Mouse (Mus musculus): ENCODE results near the gene Shroom3. TPM values are rescaled to one million over a fixed set of nuclear protein-coding genes. Genes with fewer than 3 reads are reported as not detected.

The Shroom3 gene
- polyA plus RNA-seq (2017; shearing (Covaris generic)), result 1 to 10 TPM in 1 of 2 experiments, under 1 TPM in 1; 0.10 to 3.3 TPM

DNA sequence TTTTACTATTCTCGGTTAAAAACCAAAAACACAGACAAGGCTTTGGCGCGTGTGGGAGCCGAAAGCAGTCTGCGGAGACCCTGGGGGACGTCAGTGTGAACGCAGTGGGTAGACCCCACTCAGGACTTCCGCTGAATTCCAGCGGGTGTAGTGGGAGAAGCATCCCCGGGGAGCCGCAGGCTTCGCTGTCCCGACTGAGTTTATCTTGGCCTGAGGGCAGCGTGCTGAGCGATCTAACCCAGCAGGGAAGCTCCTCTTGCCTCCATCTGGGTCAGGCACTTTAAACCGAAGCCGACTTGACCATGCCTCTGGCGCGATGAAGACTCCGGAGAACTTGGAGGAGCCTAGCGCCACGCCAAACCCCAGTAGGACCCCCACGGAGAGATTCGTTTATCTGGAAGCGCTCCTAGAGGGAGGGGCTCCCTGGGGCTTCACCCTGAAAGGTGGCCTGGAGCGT, at the start of gene Shroom3:
Gene Shroom3, plus strand, starts transcription at position 85 of the 457 bp plus-strand sequence.

DNA sequence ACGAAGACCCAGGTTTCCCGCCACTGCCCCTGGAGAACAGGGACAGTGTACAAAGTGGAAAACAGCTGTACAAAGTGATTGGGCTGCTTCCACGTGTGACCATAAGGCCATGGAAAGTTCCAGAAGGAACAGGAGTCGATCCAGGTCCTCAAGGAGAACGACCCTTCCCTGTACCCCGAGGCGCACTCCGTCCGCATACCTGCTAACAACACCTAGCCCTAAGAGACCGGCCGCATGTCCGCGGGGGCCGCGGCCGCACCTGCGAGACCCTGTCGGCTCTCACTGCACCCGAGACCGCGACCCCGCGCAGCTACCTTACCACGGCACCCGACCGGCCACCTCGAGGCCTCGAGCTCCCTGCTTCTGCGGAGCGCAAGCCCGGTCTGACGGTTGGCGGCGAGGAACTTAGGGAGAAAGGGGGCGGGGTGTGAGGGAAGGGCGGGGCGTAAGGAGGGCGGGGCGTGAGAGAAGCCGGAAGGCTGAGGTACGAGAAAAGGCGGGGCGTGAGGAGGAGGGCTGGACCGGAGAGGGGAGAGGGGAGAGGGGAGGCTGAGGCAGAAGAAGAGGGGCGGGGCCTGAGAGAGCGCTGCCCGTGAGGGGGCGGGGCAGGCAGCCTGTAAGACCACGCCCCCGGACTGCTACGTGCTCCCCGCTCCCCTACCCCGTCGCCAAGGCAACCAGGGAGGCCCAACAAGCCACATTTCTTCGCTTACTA, 8.2 kb upstream of the Shroom3 start, which contains the start of gene Ccdc158:
Gene Ccdc158, minus strand, starts transcription at position 413 of the 715 bp plus-strand sequence.

Other genes starting within 250 kb of the Shroom3 start
- gene Nup54, start 248.2 kb upstream of the Shroom3 start, polyA plus RNA-seq (2017; shearing (Covaris generic)), result 10 to 100 TPM; 38.4 to 51.4 TPM
- gene Scarb2, start 176.6 kb upstream of the Shroom3 start, polyA plus RNA-seq (2017; shearing (Covaris generic)), result 10 to 100 TPM; 22.2 to 26.0 TPM
- gene Fam47e, start 128.4 kb upstream of the Shroom3 start, polyA plus RNA-seq (2017; shearing (Covaris generic)), result under 1 TPM in 1 of 2 experiments, not detected in 1; 0.21 TPM
- under 1 TPM in 1 of 2 experiments, not detected in 1; 0.86 TPM for gene Stbd1, start 80.4 kb upstream of the Shroom3 start, polyA plus RNA-seq (2017; shearing (Covaris generic))
- under 1 TPM; 0.13 to 0.41 TPM for gene Ccdc158, start 8.2 kb upstream of the Shroom3 start, polyA plus RNA-seq (2017; shearing (Covaris generic))